Mouse (Mus musculus): ENCODE results near the gene Gm17617.
A peak's percentile ranks its signal among the peaks of the same experiment; 100 is the strongest.

Gene Gm17617

GRCm38 (mm10) chr13:55133448-55133847, at the start of gene Gm17617:
Gene Gm17617, minus strand, starts transcription at chr13:55133548.
- DNase-seq: no peak

DNA sequence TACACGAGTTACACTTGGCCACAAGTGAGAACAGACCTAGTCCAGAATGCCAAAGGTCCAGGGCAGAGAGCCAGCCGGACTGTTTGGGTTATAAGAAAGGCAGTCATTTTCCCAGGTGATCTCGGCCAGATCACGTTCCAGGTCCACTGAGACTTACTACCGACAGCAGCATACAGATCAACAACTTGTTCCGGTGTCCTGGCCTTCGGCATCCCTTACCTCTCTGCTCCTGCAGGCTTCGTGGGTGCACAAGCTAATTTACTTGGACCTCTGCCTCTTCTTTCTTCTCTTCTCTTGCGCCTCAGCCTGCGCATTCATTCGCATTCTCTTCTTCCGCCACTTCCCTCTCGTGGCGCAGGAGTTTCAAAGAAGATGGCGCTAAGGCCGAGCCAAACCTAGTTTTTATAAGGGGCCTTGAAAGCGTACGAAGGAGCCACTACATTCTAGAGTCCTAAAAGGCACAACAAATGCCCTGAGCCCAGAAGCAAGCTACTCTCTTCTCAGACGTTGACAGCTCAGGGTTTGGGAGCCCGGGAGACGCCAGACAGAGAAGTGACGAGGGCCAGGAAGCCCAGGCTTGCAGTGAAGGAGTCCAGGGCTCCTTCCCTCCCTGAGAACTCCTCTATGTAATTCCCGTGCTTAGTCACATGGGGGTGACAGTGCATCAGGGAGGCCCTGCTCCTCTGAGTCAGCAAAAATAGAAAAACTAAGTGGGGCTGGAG, 49.0 kb upstream of the Gm17617 start:
- DNase-seq: peak; percentile 85 to 89

DNA sequence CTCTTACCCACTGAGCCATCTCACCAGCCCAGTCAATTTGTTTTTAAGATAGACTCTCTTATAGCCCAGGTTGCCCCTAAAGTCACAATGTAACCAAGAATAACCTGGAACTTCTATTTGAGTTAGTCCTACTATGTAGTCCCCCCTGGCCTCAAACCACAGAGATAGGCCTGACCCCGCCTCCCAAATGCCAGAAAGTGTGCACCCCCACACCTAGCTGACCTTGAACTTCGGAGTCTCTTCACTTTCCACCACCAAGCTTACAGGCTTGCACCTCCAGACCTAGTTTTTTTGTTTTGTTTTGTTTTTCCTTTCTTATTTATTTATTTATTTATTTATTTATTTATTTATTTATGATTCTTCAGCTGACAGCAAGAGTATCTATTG, 48.4 kb upstream of the Gm17617 start:
- DNase-seq: no peak

DNA sequence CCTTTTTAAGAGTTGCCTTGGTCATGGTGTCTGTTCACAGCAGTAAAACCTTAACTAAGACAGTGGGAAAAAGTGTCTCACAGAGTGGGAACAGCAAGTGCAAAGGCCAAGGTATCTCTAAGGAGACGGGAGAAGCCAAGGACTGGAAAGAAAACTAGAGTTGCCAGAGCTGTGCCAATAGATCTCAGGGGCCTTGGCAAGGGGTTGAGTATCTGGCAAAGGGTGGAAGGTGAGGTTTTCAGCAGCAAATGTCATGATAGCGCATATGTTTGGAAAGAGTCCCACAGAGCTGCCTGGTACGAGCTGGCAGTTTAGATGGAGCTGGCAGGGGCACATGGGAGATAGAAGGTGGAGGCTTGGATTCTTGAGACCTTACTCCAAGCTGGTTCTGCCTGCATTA, 46.2 kb upstream of the Gm17617 start:
- no peak for DNase-seq

- DNase-seq: peak; percentile 72 to 86
Observed at GRCm38 (mm10) chr13:55178556-55178955, 45.2 kb upstream of the Gm17617 start.

DNA sequence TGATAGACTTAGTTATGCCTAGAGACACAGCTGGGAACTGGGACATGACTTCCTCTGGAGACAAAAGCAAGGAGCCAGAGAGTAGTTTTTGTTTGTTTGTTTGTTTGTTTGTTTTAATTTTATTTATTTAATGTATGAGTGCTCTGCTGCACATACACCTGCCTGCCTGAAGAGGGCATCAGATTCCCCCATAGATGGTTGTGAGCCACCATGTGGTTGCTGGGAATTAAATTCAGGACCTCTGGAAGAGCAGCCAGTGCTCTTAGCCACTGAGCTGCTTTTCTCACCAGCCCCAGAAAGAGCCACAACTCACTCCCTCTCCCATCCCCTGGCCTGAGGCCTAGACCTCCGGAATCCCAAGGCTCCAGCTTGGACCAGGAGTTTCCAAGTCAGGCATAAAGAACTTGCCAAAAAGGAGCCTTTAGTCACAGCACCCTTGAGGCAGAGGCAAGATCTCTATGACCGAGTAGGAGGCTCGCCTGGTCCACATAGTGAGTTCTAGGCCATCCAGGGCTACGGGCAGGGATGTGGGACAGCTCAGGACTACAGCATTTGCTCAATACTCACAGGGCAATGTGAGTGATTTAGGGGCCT, 44.7 kb upstream of the Gm17617 start:
- DNase-seq: no peak

- DNase-seq: no peak
Observed at GRCm38 (mm10) chr13:55176265-55176664, 42.9 kb upstream of the Gm17617 start.

DNA sequence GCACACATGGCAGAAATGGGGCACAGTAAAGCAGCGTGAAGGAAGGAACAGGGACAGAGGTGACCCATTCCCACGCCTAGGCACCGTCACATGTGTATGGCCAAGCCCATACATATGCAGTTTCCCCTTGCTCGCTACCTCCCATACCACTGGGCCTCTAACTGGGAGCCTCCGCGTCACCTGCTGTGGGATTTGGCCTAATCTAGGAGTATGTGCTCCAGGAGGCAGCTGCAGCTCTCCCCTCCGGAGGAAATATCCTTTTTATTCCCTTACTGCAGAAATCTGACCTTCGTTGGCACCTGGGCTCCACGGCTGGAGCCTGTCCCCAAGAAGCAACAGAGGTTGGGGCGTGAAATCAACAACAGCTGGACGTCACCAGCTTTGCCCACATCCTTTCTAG, 41.0 kb upstream of the Gm17617 start:
- DNase-seq: no peak

DNA sequence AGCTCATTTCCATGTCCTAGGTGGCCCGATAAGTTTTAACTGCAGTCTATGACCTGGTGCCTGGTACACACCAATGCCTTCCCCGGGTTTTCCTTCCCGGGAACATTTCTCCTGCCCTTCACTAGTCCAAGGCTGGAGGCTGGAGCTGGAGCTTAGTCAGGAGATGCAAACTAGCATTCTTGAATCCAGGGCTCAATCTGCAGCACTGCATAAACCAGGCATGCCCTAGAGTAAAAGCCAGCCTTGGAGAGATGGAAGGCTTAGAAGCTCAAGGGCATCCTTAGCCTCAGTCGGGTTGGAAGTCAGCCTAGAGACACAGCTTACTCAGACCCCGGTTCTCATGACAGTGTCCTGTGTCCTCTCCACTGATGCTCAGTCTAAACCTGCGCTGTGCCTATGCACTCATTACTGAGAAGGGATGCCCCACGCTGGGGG, 39.0 kb upstream of the Gm17617 start:
- no peak for DNase-seq

- peak; percentile 53 to 67 for DNase-seq
Observed at GRCm38 (mm10) chr13:55171517-55172335, 38.4 kb upstream of the Gm17617 start.

- DNase-seq: peak; percentile 64 to 76
Observed at GRCm38 (mm10) chr13:55168958-55169369, 35.6 kb upstream of the Gm17617 start.

- DNase-seq: peak; percentile 76 to 84
Observed at GRCm38 (mm10) chr13:55168255-55168654, 34.9 kb upstream of the Gm17617 start.

GRCm38 (mm10) chr13:55167798-55168197, 34.5 kb upstream of the Gm17617 start:
- peak; percentile 63 to 81 for DNase-seq

GRCm38 (mm10) chr13:55166806-55167725, 33.7 kb upstream of the Gm17617 start:
- no peak for DNase-seq

- no peak for DNase-seq
Observed at GRCm38 (mm10) chr13:55165831-55166339, 32.5 kb upstream of the Gm17617 start.

DNA sequence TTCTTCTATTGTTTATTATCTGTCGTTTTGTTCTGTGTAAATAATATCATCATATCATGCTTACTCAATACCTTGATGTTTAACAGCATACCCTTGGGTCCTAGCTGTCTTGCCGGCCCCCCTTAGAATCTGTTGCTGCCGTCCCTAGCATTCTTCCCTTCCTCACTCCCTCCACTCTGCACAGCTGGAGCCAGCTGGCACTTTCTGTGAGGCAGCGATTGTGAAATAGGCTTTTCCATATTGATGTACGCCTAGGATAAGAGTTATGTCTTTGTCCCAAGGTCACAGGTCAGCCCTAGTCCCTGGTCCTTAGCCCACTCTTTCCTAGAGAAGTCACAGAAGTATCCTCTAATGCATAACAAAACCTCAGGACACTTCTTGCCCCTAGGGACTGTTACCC, 30.2 kb upstream of the Gm17617 start:
- DNase-seq: peak; percentile 44 to 47

DNA sequence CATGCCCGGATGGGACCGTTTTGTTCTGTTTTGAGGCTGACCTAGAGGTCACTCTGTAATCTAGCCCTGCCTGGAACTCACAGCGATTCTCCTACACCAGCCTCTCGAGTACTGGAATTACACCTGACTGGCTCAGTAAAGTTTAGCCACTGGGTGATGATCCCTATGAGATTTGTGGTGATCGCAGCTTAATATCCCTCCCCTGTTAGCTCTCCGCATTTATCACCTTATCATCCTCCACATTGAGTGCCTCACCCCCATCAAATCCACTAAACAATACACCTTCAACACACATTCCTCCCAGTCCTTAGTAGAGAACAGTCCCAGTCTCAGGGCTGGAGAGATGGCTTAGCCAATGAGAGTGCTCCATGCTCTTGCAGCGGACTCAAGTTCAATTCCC, 29.0 kb upstream of the Gm17617 start:
- no peak for DNase-seq

- peak in 1 of 2 experiments; percentile 11 for DNase-seq
Observed at GRCm38 (mm10) chr13:55153951-55154350, 20.6 kb upstream of the Gm17617 start.

DNA sequence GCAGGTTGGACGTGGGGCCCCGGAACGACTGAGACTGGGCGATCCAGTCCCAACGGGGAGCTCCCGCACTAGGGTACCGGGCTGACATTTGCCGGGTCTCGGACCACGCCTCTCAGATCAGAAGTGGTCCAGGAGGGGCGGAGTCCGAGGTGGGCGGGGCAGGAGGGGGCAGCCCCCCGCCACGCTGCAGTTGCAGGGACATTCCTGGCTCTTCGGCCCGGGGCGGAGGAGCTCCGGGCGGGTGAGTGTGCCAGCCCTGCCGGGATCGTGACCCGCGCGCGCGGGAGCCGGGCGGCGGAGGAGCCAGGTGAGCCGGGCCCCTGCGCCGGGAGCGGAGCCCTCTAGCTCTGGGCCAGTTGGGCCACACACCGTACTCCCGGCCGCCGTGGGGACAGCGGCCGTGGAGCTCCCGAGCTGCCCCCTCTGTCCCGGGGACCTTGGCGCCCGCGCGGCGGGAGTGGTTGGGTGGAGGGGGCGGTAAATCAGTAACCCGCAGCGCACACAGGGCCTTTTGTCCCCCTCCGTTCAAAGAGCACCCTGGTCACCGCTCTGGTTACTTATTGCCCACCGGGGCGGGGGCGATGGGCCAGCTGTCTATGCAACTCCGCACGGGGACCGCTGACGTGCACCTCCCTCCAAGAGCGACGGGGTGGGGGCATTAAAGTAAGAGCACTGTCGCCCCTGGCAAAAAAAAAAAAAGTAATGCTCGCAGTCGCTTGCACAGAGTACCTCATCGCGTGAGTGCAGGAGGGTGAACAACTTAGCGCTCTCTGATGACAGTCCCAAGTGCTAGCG, 19.5 kb upstream of the Gm17617 start, which contains the start of gene Fgfr4:
TSS of gene Fgfr4 (plus strand) at position 20 of the 795 bp plus-strand sequence.
- peak; percentile 93 to 94 for DNase-seq

DNA sequence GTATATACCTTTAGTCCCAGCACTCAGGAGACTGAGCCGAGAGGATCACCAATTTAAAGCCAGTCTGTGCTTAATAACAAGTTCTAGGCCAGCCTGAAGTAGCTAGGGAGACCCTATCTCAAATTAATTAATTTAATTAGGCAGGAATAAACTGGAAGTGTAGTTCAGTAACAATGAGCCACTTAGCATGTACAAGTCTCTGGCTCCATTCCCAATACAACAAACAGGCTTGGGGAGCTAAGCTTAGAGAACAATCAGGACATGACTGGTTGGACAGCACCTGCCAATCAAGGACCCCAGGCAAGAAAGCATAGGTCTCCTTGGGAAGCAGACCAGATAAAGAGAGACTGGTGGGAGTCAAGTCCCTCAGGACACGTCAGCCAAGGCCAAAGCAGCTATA, 6.9 kb upstream of the Gm17617 start:
- DNase-seq: no peak

GRCm38 (mm10) chr13:55135382-55135781, 2.0 kb upstream of the Gm17617 start:
- DNase-seq: peak; percentile 11 to 39

Data from kidney, postnatal 36 days (tissue).